Mouse (Mus musculus): ENCODE data around the gene Rhcg. TPM values are rescaled to one million over a fixed set of nuclear protein-coding genes. Genes with fewer than 3 reads are reported as not detected.
A peak's percentile ranks its signal among the peaks of the same experiment; 100 is the strongest.

Gene Rhcg
- polyA plus RNA-seq, 1 experiment from 2014 or later = 0.20 TPM

DNA sequence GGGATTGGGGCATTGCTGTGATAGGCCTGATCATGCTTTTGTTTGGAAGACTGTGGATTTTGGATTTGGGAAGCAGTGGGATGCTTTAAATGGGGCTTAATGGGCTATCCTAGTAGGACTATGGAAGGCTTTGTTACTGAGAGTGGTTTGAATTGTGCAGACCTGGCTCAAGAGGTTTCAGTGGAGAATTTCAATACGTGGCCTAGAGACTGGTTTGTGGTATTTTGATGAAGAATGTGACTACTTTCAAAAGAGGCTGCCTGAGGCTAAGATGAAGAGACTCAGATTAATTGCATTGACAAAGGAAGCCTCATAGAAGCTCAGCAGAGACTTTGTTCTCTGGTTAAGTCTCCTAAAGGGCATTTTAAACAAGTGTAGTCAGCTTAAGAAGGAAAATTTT is 37.1 kb upstream of the Rhcg start:
- 41% methylated on average over 1 of the region's 1 CpGs for WGBS (ENCODE audit: insufficient replicate concordance)
- no peak for ATAC-seq
- H3K27me3 ChIP-seq (ENCODE audit: insufficient read depth, low read length) = no peaks in the 10 kb centered on the region
- no peak overlapping the region for H3K9ac ChIP-seq (replicated peaks)
- no peak overlapping the region for H3K27ac ChIP-seq (ENCODE audit: low read depth)
- H3K36me3 ChIP-seq (replicated peaks; ENCODE audit: insufficient read depth, low read length) = no peaks in the 10 kb centered on the region
- no peaks in the 10 kb centered on the region for H3K9me3 ChIP-seq (ENCODE audit: low read length)
- H3K4me3 ChIP-seq (ENCODE audit: low read depth, low read length) = no peak overlapping the region
- H3K4me1 ChIP-seq (ENCODE audit: insufficient read depth) = peaks cover 5% of the 10 kb centered on the region; the same call in 1 of the 2 replicates
- no peak overlapping the region for H3K4me2 ChIP-seq (ENCODE audit: low read depth, low read length)
- DNase-seq = no peak
- TF ChIP-seq EP300 (IDR thresholded peaks at IDR 0.05; ENCODE audit: low read depth) (no peak), CTCF (IDR thresholded peaks at IDR 0.05; ENCODE audit: low read depth) (no peak)

DNA sequence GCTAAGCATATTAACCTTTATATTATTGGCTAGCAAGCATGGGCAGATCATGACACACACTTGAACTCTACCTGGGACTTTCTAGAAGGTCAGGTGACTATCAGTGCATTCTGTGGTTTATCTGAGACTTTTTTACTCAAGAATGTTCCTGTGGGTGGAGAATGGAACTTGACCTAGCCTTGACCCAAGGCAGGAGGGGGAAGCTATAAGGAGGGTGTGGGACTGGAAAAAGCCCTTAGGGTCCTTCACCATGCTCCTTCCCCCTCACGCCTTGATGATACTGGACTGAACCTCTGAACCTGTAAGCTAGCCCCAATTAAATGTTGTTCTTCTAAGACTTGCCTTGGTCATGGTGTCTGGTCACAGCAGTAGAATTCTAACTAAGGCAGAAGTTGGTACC is 36.7 kb upstream of the Rhcg start:
- no peak for ATAC-seq

GRCm38 (mm10) chr7:79649005-79649404 is 31.5 kb upstream of the Rhcg start:
- Histone ChIP-seq H3K4me3 (ENCODE audit: low read depth, low read length) (no peak overlapping the region), H3K4me2 (ENCODE audit: low read depth, low read length) (no peak overlapping the region), H3K9me3 (ENCODE audit: low read length) (no peaks in the 10 kb centered on the region), H3K4me1 (ENCODE audit: insufficient read depth) (no peaks in the 10 kb centered on the region), H3K27me3 (ENCODE audit: insufficient read depth, low read length) (0 out of 2 replicates have a peak, but pooled peaks cover 4% of the 10 kb centered on the region), H3K36me3 (replicated peaks; ENCODE audit: insufficient read depth, low read length) (no peaks in the 10 kb centered on the region), H3K27ac (ENCODE audit: low read depth) (no peak overlapping the region), H3K9ac (replicated peaks) (no peak overlapping the region)
- DNase-seq (peak; percentile 67), ATAC-seq (no peak)
- 5% methylated on average over 3 of the region's 3 CpGs for WGBS (ENCODE audit: insufficient replicate concordance)
- TF ChIP-seq EP300 (IDR thresholded peaks at IDR 0.05; ENCODE audit: low read depth) (no peak), CTCF (IDR thresholded peaks at IDR 0.05; ENCODE audit: low read depth) (peak; percentile 82)

More for the DNA sequence above, 36.7 kb upstream of the Rhcg start:
- Histone ChIP-seq H3K9ac (replicated peaks) (no peak overlapping the region), H3K4me3 (ENCODE audit: low read depth, low read length) (no peak overlapping the region), H3K4me1 (ENCODE audit: insufficient read depth) (peaks cover 1% of the 10 kb centered on the region; the same call in 1 of the 2 replicates), H3K27me3 (ENCODE audit: insufficient read depth, low read length) (no peaks in the 10 kb centered on the region), H3K36me3 (replicated peaks; ENCODE audit: insufficient read depth, low read length) (no peaks in the 10 kb centered on the region), H3K9me3 (ENCODE audit: low read length) (no peaks in the 10 kb centered on the region), H3K27ac (ENCODE audit: low read depth) (no peak overlapping the region), H3K4me2 (ENCODE audit: low read depth, low read length) (no peak overlapping the region)
- TF ChIP-seq CTCF (IDR thresholded peaks at IDR 0.05; ENCODE audit: low read depth) (no peak), EP300 (IDR thresholded peaks at IDR 0.05; ENCODE audit: low read depth) (no peak)
- WGBS (ENCODE audit: insufficient replicate concordance) = 71% methylated on average over 1 of the region's 1 CpGs
- no peak for DNase-seq

- DNase-seq = no peak
- 0 out of 2 replicates have a peak, but pooled peaks cover 4% of the 10 kb centered on the region for H3K27me3 ChIP-seq (ENCODE audit: insufficient read depth, low read length)
- no peak overlapping the region for H3K4me2 ChIP-seq (ENCODE audit: low read depth, low read length)
- TF ChIP-seq CTCF (IDR thresholded peaks at IDR 0.05; ENCODE audit: low read depth) = no peak
- no peak for TF ChIP-seq EP300 (IDR thresholded peaks at IDR 0.05; ENCODE audit: low read depth)
- H3K27ac ChIP-seq (ENCODE audit: low read depth) = no peak overlapping the region
- no peaks in the 10 kb centered on the region for H3K9me3 ChIP-seq (ENCODE audit: low read length)
- H3K4me1 ChIP-seq (ENCODE audit: insufficient read depth) = no peaks in the 10 kb centered on the region
- no peak overlapping the region for H3K9ac ChIP-seq (replicated peaks)
- no peak for ATAC-seq
- no peaks in the 10 kb centered on the region for H3K36me3 ChIP-seq (replicated peaks; ENCODE audit: insufficient read depth, low read length)
- WGBS (ENCODE audit: insufficient replicate concordance) = 64% methylated on average over 3 of the region's 3 CpGs
- no peak overlapping the region for H3K4me3 ChIP-seq (ENCODE audit: low read depth, low read length)
These were observed 29.8 kb upstream of the Rhcg start for GRCm38 (mm10) chr7:79647233-79647632.

- Histone ChIP-seq H3K4me1 (ENCODE audit: insufficient read depth) (0 out of 2 replicates have a peak, but pooled peaks cover 9% of the 10 kb centered on the region), H3K4me3 (ENCODE audit: low read depth, low read length) (no peak overlapping the region), H3K4me2 (ENCODE audit: low read depth, low read length) (no peak overlapping the region), H3K27me3 (ENCODE audit: insufficient read depth, low read length) (0 out of 2 replicates have a peak, but pooled peaks cover 2% of the 10 kb centered on the region), H3K9me3 (ENCODE audit: low read length) (no peaks in the 10 kb centered on the region), H3K27ac (ENCODE audit: low read depth) (no peak overlapping the region), H3K9ac (replicated peaks) (no peak overlapping the region), H3K36me3 (replicated peaks; ENCODE audit: insufficient read depth, low read length) (no peaks in the 10 kb centered on the region)
- TF ChIP-seq EP300 (IDR thresholded peaks at IDR 0.05; ENCODE audit: low read depth) (no peak), CTCF (IDR thresholded peaks at IDR 0.05; ENCODE audit: low read depth) (no peak)
- ATAC-seq (no peak), DNase-seq (no peak)
- 25% methylated on average over 12 of the region's 13 CpGs for WGBS (ENCODE audit: insufficient replicate concordance)
These were observed 14.4 kb upstream of the Rhcg start for GRCm38 (mm10) chr7:79631773-79632348.

- TF ChIP-seq EP300 (IDR thresholded peaks at IDR 0.05; ENCODE audit: low read depth) = no peak
- no peak for TF ChIP-seq CTCF (IDR thresholded peaks at IDR 0.05; ENCODE audit: low read depth)
- H3K4me2 ChIP-seq (ENCODE audit: low read depth, low read length) = no peak overlapping the region
- no peaks in the 10 kb centered on the region for H3K9me3 ChIP-seq (ENCODE audit: low read length)
- WGBS (ENCODE audit: insufficient replicate concordance) = 57% methylated on average over 4 of the region's 4 CpGs
- 0 out of 2 replicates have a peak, but pooled peaks cover 3% of the 10 kb centered on the region for H3K27me3 ChIP-seq (ENCODE audit: insufficient read depth, low read length)
- no peak overlapping the region for H3K27ac ChIP-seq (ENCODE audit: low read depth)
- no peak overlapping the region for H3K9ac ChIP-seq (replicated peaks)
- DNase-seq = no peak
- H3K4me1 ChIP-seq (ENCODE audit: insufficient read depth) = 0 out of 2 replicates have a peak, but pooled peaks cover 9% of the 10 kb centered on the region
- H3K4me3 ChIP-seq (ENCODE audit: low read depth, low read length) = no peak overlapping the region
- no peaks in the 10 kb centered on the region for H3K36me3 ChIP-seq (replicated peaks; ENCODE audit: insufficient read depth, low read length)
- ATAC-seq = peak; percentile 79
These were observed 10.9 kb upstream of the Rhcg start for GRCm38 (mm10) chr7:79628271-79628913.

Data from liver, postnatal 0 days (tissue).